Mouse (Mus musculus) gonadal fat pad, adult 2 months (tissue): ENCODE measurements at regions not wholly inside any gene's neighbourhood (a gene's known extent, or its start where the extent isn't known, plus 50 kb on each side); places are given as distances from the start of the nearest gene placed in this dataset.

Source experiments
- DNase-seq: peaks from one replicate; pipeline ENCODE4 v3.0.0-alpha.2; 2012; ENCODE audit warnings: low read depth

- DNase-seq: no peak
Observed at GRCm38 (mm10) chr10:25857954-25858616, 220.0 kb upstream of the Gm9767 start.

DNA sequence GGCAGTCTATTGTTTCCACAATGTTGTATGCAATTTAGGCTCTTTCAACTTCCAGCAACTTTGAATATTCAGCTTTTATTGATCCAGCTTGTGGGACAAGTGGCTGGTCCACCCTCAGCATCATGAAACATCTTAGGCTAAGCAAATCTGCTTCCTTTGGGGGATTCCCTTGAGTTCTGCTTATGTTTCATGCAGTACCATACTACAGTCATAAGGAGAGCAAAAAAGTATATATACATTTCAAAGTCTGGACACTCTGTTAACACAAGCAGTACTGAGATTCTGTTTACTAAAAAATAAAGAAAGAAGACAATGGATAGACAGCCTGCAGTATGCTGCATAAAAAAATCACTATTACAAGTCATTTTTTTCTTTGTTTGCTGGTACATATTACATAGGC, 233.7 kb upstream of the Gm9767 start:
- DNase-seq: no peak

DNA sequence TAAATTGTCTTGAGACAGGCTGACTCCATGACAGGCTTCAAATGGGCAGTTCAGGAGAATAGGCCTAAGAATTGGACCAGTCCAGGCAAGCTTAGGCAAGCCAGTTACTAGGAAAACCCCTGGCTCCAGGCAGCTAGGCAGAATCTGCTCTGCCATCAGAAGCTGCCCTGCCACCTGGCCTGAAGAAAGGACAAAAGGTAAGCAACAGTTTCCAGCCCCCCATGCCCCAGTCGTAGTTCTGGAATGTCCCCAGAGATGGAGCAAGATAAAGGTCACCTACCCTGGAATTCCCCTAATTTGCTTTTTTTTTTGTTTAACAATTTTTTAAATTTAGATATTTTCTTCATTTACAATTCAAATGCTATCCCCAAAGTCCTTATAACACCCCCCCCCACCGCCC, 248.8 kb upstream of the Gm9767 start:
- DNase-seq: no peak

GRCm38 (mm10) chr10:25804223-25804622, 268.2 kb upstream of the Smlr1 start:
- DNase-seq: no peak

DNA sequence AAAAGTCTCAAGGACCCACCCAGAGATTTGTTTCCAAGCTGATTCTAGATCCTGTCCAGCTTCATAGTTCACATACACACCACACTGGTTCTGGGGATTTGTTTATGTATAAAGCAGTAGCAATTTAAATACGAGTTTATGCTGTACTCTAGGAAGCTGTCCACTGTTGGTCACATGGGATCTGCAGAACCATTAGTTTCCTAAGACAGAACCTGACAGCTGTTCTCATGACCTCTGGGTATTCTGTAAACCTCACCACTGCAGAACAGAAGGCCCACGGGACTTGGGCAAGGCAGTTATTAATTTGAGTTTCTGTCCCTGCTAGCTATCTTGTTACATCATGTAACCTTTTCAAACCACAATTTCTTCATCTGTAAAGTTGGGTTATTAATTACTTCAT, 265.4 kb upstream of the Smlr1 start:
- DNase-seq: no peak

DNA sequence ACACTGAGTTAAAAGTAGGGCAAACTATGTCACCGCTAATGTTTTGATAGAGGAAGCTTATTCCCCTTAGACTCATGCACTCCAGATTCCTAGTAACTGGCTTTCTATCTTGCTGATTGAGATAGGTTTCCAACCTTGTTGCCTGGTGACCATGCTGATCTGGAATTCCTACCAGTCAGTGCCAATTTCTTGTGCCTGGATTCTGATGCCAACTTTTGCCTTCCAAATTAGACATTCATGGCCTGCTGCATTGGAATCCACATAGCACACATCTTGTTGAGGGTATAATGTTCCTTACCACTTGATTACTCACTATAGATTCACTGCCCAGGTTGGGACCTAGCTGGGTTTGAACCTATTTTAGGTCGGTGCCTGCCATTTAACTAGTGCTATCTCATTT, 262.8 kb upstream of the Smlr1 start:
- no peak for DNase-seq

- no peak for DNase-seq
Observed at GRCm38 (mm10) chr10:25790363-25790821, 254.3 kb upstream of the Smlr1 start.

DNA sequence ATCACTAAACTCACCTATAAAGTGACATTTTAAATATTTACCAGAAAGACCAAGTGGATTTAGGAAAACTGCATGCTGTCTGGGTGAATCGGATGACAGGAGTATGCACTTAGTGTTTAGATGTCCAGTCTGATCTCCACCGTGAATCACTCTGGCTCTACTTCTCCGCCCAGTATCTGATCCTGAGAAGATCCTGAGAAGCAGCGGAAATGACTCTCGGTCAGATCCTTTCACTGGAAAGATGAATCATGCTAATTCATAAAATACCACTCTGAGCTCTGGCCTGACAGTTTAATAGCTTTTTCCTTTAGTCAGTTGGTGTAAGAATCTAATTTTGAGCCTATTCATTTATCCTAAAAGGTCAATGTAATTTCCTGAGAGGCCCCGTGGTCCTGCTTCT, 252.6 kb upstream of the Smlr1 start:
- no peak for DNase-seq

- no peak for DNase-seq
Observed at GRCm38 (mm10) chr10:25788004-25788403, 251.9 kb upstream of the Smlr1 start.

GRCm38 (mm10) chr10:25783861-25784260, 247.8 kb upstream of the Smlr1 start:
- no peak for DNase-seq

DNA sequence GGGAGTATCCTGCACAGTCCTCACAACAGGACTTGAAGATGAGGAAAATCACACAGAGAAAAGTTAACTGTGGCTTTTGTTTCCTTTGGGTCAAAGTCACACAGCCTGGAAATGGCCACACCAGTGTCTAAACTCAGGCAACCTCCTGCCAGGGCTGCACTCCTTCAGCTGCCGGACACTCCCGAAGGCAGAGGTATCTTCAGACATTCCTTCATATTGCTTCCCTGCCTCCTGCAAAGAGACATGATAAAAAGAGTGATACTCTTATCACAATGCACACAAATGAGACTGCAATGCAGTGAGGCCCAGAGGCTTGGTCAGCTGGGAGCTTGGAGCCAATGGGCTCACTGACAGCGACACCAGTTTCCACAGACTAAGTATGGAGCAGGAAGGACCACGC, 243.4 kb upstream of the Smlr1 start:
- no peak for DNase-seq

DNA sequence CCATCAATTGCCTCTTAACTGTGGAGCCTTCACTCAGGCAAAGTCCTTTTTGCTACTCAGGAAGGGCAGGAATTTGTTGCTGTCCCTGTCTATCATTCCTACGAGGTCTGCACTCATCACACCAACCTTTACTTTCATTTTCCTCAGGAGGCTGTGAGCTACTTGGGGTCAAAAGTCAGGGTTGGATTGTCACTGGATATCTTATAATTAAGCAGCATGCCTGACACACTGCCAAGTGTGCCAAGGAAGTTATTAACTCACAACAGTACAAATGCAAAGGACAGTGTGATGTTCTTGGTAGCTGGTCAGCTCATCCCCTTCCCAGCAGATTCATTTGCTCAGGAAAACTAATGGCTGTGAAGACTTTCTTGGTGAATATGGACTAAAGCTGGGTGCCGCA, 241.7 kb upstream of the Smlr1 start:
- no peak for DNase-seq

GRCm38 (mm10) chr10:25776697-25777096, 240.6 kb upstream of the Smlr1 start:
- no peak for DNase-seq

DNA sequence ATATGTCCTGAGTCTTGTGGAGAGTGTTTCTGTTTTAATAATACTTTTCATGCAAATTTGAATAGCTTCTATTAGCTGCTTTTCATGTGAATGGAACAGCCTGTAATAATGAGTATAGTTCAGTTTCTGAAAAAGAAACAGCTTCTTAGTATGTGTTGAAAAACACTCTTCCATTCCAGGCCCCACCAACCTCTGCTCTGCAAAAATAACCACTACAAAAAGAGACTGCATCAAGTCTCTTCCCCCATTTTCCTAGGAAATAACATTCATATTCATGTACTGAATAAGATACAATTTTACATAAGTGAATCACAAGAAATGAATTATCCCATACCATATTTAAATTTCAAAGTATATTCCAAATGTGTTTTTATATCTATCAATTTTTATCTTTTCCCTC, 234.0 kb upstream of the Smlr1 start:
- DNase-seq: no peak

GRCm38 (mm10) chr10:25768456-25768855, 232.4 kb upstream of the Smlr1 start:
- DNase-seq: no peak

DNA sequence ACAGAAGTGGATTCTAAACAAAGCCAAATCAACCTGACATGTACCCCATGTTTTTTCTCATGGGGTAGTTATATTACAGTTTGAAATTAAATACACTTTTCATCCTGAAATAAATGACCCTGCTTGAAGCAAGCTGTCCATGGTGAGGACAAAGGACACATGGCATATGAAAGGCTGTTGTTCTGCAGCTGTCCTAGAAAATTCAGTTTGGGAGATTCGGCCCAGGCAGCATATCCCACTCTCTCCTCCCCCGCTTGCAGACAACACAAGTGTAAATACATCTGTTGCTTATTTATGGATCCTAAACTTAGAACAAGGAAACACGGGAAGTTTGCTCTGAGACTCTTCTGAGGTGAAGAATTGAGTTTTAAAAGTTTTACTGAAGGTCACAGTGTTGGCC, 218.2 kb upstream of the Smlr1 start:
- DNase-seq: no peak

DNA sequence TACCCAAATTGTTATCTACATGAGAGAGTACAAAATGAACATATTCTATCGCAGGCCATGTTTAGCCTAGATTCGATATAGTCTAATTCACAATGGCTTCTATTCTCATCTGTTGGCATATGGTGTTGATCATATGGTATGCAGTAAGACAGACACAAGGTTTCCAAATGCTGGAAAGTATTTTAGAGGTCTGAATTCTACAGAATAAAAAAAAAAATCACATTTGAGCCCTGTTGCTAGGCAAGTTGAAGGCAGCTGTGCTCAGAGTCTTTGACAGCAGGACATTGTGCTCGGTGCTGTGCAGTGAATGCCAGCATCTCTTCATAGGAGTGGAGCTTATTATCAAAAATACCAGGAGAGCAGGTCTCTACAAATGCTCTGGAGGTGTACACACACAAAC, 206.6 kb upstream of the Smlr1 start:
- DNase-seq: no peak

GRCm38 (mm10) chr10:25740956-25741355, 204.9 kb upstream of the Smlr1 start:
- DNase-seq: no peak

- DNase-seq: no peak
Observed at GRCm38 (mm10) chr10:25730470-25730869, 194.4 kb upstream of the Smlr1 start.

- no peak for DNase-seq
Observed at GRCm38 (mm10) chr10:25723966-25724365, 187.9 kb upstream of the Smlr1 start.

DNA sequence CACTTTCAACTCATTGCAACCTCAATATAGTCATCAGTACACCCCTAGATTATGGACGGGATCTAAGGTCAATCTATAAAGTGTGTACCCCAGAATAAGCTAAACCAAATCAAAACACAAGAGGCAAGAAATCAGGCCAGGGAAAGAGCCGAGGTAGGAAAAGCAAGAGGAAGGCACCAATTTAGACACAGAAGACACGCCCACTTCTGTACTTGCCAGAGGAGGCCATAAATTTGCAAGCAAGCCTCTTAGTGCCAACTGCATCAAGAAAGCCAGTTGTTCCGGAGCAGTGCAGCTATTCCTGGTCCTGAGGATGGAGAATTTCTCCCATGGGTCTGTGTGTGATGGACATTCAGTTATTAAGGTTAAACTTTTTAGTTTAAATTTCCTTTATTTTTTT, 179.7 kb upstream of the Smlr1 start:
- no peak for DNase-seq

DNA sequence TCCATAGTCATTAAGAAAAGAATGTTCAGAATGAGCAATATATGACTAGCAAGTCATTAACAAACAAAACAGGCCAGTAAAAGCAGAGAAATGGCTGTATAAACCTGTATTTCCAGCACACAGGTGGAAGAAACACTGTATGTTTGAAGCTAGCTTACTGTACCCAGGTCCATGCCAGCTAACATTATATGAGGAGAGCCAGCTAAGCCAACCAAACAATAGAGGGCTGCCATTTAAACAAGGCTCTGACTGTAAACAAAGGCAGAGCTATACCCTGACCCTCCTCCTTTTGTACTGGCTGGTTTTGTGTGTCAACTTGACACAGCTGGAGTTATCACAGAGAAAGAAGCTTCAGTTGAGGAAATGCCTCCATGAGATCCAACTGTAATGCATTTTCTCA, 178.6 kb upstream of the Smlr1 start:
- DNase-seq: no peak

DNA sequence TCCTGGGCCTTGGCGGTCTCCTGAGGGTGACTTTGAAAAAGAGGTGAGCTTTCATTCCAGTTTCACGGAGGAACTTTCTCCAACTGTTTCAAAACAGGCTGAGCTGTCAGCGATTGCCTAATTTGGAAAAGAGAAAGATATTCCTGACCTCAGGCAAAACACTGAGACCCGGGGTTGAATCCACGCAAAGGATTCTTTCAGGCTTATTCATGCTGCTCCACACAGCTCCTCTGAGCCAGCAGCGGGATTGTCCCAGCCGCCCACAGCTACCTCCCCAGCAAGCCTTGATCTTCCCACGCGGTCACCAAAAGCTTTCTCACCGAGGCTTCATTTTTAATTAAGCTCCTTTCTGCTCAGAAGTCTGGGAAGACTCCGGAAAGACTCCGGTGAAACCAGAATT, 178.0 kb upstream of the Smlr1 start:
- peak; percentile 49 for DNase-seq

DNA sequence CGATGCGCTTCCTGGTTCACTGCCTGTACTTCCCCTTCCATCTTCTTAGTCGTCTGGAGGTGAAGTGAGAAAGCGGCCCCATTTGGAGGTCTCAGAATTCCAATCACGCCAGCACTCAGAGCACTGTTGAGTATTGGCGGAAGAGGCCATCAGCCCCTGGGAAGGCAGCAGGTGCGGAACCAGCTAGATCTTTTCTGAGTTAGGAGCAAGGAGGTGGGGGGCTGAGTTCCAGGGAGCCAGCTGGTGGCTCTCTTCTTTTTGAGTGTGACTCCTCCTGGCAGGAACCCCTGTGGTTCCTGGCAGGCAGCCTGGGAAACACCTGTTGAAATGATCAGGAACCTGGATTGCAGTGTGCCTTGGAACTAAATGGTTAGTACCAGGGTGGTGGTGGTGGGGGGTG, 171.9 kb upstream of the Smlr1 start:
- no peak for DNase-seq
